Mouse (Mus musculus): ENCODE data around the gene Lrpprc. TPM values are rescaled to one million over a fixed set of nuclear protein-coding genes. Genes with fewer than 3 reads are reported as not detected.
A peak's percentile ranks its signal among the peaks of the same experiment; 100 is the strongest.
"Not testable (repeated sequence)": the region's sequence is repeated elsewhere in the genome, so short reads cannot be mapped to it uniquely, and the experiment has no call there.

Lrpprc gene
- total RNA-seq (2021): 10 to 100 TPM; 59.0 to 63.0 TPM
- long read RNA-seq, experiment 1, full-length matches to known transcripts: 75 of 86 reads
- long read RNA-seq, experiment 1, partial matches to known transcripts: 7 of 86 reads
- long read RNA-seq, experiment 1, other reads (novel, unspliced or antisense): 4 of 86 reads
- long read RNA-seq, experiment 2, full-length matches to known transcripts: 67 of 83 reads
- long read RNA-seq, experiment 2, partial matches to known transcripts: 8 of 83 reads
- long read RNA-seq, experiment 2, other reads (novel, unspliced or antisense): 8 of 83 reads

DNA sequence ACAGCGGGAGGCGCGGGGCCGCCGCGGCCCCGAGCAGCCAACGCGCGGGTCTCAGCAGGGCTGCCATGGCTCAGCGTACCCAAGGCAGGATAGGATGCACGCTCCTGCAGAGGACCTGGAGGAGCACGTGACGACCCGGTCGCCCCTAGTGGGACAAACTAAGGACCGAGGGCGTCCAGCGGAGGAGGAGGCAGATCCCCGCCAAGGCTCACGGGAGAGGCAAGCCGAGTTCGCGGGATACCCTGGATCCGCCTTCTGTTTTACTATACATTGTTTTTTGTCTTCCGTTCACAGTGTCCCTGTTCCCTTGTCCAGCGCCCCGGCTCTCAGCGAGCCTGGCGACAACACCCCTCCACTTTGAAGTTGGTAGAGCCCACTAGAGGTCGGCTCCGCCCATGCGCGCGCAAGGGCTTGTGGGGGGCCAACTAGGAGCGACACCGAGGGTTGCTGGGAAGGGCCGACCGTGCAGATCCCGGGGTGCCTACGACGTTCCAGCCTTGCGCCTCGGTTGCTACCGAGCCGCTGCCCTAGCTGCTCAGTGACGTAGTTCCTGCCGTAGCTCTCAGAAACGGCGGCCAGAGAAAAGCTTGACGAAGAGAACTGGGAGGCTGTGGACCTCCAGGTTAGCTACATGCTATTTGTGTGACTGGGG, at the start of gene Lrpprc:
Gene Lrpprc (minus strand): TSS at position 343 of the 652 bp plus-strand sequence.
- H3K4me3 ChIP-seq: peak within 1 kb of the TSS; percentile 82
- no peak for TF ChIP-seq CTCF (IDR thresholded peaks at IDR 0.05)
- DNase-seq (ENCODE audit: extremely low spot score in 1 of 2, low spot score in 2 of 2): peak; percentile 92 to 94
- peak within 1 kb of the TSS; percentile 100 for H3K27ac ChIP-seq
- intact Hi-C loops (cut with DNase I): loop anchor here (1.0 to 2.0 kb wide), 2 partner anchors 166 to 300 kb away; partner anchors contain the start of genes Camkmt, Ppm1b and Prepl

- intact Hi-C loops (cut with DNase I): loop anchor here (1.0 to 10.0 kb wide), 6 partner anchors 185 to 1227 kb away; no protein-coding TSS in a partner anchor
- H3K4me3 ChIP-seq: no peak overlapping the region
- peak; percentile 88 for TF ChIP-seq CTCF (IDR thresholded peaks at IDR 0.05)
- no peak overlapping the region for H3K27ac ChIP-seq
- DNase-seq (ENCODE audit: extremely low spot score in 1 of 2, low spot score in 2 of 2): peak; percentile 70 to 75
These were observed 47.2 kb upstream of the Lrpprc start for GRCm38 (mm10) chr17:84837780-84838179.

DNA sequence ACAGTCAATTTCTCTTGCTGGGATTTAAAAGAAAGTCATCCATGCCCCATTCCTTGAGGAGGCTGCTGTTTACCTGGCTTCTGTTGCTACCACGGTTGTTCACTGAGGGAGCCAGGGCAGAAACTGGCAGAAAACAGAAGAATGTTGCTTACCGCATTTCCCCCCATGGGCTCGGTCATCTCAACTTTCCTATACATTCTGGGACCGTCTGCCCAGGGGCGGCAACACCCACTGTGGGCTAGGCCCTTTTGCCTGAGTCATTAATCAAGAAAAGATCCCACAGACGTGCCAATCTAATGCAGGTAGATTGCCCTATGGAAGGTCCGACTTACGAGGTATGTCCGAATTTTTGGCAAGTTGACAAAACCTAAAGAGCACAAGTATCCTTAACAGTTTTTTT, 44.7 kb upstream of the Lrpprc start:
- no peak for TF ChIP-seq CTCF (IDR thresholded peaks at IDR 0.05)
- intact Hi-C loops (cut with DNase I): loop anchor here (5.0 to 10.0 kb wide), 4 partner anchors 187 to 1230 kb away; no protein-coding TSS in a partner anchor
- Histone ChIP-seq H3K27ac (no peak overlapping the region), H3K4me3 (no peak overlapping the region)
- no peak for DNase-seq (ENCODE audit: extremely low spot score in 1 of 2, low spot score in 2 of 2)

GRCm38 (mm10) chr17:84832346-84832745, 41.8 kb upstream of the Lrpprc start:
- no peak for TF ChIP-seq CTCF (IDR thresholded peaks at IDR 0.05)

GRCm38 (mm10) chr17:84828301-84828700, 37.7 kb upstream of the Lrpprc start:
- DNase-seq (ENCODE audit: extremely low spot score in 1 of 2, low spot score in 2 of 2): no peak
- no peak overlapping the region for H3K4me3 ChIP-seq
- intact Hi-C loops (cut with DNase I): no loop called here
- no peak overlapping the region for H3K27ac ChIP-seq
- no peak for TF ChIP-seq CTCF (IDR thresholded peaks at IDR 0.05)

More at GRCm38 (mm10) chr17:84832346-84832745, 41.8 kb upstream of the Lrpprc start:
- Histone ChIP-seq H3K4me3 (no peak overlapping the region), H3K27ac (no peak overlapping the region)
- no peak for DNase-seq (ENCODE audit: extremely low spot score in 1 of 2, low spot score in 2 of 2)
- intact Hi-C loops (cut with DNase I): loop anchor here (10.0 kb wide), 1 partner anchor 1232 kb away; no protein-coding TSS in a partner anchor

- intact Hi-C loops (cut with DNase I): no loop called here
- Histone ChIP-seq H3K4me3 (no peak overlapping the region), H3K27ac (no peak overlapping the region)
- TF ChIP-seq CTCF (IDR thresholded peaks at IDR 0.05): no peak
- no peak for DNase-seq (ENCODE audit: extremely low spot score in 1 of 2, low spot score in 2 of 2)
These were observed 30.0 kb upstream of the Lrpprc start for GRCm38 (mm10) chr17:84820603-84821002.

DNA sequence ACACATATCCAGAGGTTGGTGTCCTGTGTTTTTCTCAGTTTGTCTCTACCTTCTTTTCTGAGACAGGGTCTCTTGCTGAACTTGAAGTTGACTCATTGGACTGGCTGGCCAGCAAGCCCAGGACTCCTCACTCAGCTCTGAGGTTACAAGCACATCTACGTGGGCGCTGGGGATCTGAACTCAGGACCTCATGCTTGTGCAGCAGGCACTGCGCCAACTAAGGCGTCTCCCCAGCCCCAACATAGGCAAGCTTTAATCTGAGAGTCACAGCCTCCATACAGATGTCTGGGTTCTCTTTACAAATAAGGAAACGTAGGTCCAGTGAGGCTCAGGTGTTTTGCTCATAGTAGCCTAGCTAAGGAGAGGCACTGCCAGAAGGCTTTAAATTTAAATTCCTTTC, 27.8 kb upstream of the Lrpprc start:
- no peak for TF ChIP-seq CTCF (IDR thresholded peaks at IDR 0.05)
- intact Hi-C loops (cut with DNase I): no loop called here
- Histone ChIP-seq H3K27ac (no peak overlapping the region), H3K4me3 (no peak overlapping the region)
- DNase-seq (ENCODE audit: extremely low spot score in 1 of 2, low spot score in 2 of 2): no peak

GRCm38 (mm10) chr17:84816014-84816461, 25.4 kb upstream of the Lrpprc start:
- Histone ChIP-seq H3K4me3 (no peak overlapping the region), H3K27ac (no peak overlapping the region)
- no peak for TF ChIP-seq CTCF (IDR thresholded peaks at IDR 0.05)
- no peak for DNase-seq (ENCODE audit: extremely low spot score in 1 of 2, low spot score in 2 of 2)
- intact Hi-C loops (cut with DNase I): no loop called here

DNA sequence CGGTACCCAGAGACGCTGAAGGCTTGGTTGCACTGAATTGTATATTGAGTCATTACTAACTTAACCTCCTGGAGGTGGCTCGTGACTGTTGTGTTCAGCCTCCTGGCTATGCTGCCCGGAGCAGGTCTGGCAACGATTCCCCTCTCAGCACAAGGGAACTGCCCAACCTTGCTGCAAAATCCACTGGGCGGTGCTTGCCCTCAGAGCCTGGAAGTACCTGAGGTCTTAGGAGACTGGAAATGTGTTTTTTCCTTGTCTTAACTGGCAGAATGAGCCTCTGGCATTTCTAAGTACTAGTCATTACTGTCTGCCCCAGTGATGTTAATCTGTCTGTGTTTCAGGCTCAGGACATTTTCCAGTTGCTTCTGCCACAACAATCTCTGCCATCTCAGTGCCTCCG, 24.3 kb upstream of the Lrpprc start:
- intact Hi-C loops (cut with DNase I): no loop called here
- H3K4me3 ChIP-seq: no peak overlapping the region
- H3K27ac ChIP-seq: no peak overlapping the region
- no peak for TF ChIP-seq CTCF (IDR thresholded peaks at IDR 0.05)
- no peak for DNase-seq (ENCODE audit: extremely low spot score in 1 of 2, low spot score in 2 of 2)

GRCm38 (mm10) chr17:84814192-84814591, 23.6 kb upstream of the Lrpprc start:
- H3K27ac ChIP-seq; intact Hi-C loops (cut with DNase I); DNase-seq (ENCODE audit: extremely low spot score in 1 of 2, low spot score in 2 of 2); H3K4me3 ChIP-seq: not testable (repeated sequence)

- TF ChIP-seq CTCF (IDR thresholded peaks at IDR 0.05): no peak
- H3K4me3 ChIP-seq: no peak overlapping the region
- intact Hi-C loops (cut with DNase I): no loop called here
- H3K27ac ChIP-seq: no peak overlapping the region
- DNase-seq (ENCODE audit: extremely low spot score in 1 of 2, low spot score in 2 of 2): no peak
These were observed 1.4 kb upstream of the Lrpprc start for GRCm38 (mm10) chr17:84792006-84792405.

- intact Hi-C loops (cut with DNase I): loop anchor here (2.0 kb wide), 1 partner anchor 300 kb away; the partner anchor contains the start of genes Camkmt and Prepl
- no peak for DNase-seq (ENCODE audit: extremely low spot score in 1 of 2, low spot score in 2 of 2)
- H3K27ac ChIP-seq: peak overlapping the region; percentile 100
- no peak for TF ChIP-seq CTCF (IDR thresholded peaks at IDR 0.05)
- peak overlapping the region; percentile 82 for H3K4me3 ChIP-seq
These were observed 567 bp upstream of the Lrpprc start for GRCm38 (mm10) chr17:84791156-84791555.
